Mouse (Mus musculus): ENCODE data around the gene Ltf.

Gene Ltf

GRCm38 (mm10) chr9:111042266-111042665 lies 23.2 kb downstream of the Ltf start:
- DNase-seq = no peak

- no peak for DNase-seq
Measured at GRCm38 (mm10) chr9:111046222-111046621, 27.2 kb downstream of the Ltf start.

GRCm38 (mm10) chr9:111047266-111047665 lies 28.2 kb downstream of the Ltf start:
- no peak for DNase-seq

GRCm38 (mm10) chr9:111048452-111048851 lies 29.4 kb downstream of the Ltf start:
- DNase-seq = no peak

GRCm38 (mm10) chr9:111054923-111055322 lies 35.9 kb downstream of the Ltf start:
- no peak for DNase-seq

GRCm38 (mm10) chr9:111055800-111056518 lies 36.9 kb downstream of the Ltf start:
- DNase-seq = no peak

- DNase-seq = no peak
Measured at GRCm38 (mm10) chr9:111056519-111056797, 37.4 kb downstream of the Ltf start.

GRCm38 (mm10) chr9:111056798-111057543 lies 37.9 kb downstream of the Ltf start, which contains the start of gene Ccrl2:
Ccrl2 (minus strand) TSS chr9:111057519.
- DNase-seq = no peak

GRCm38 (mm10) chr9:111057544-111058370 lies 38.7 kb downstream of the Ltf start:
- no peak for DNase-seq

- DNase-seq = no peak
Measured at GRCm38 (mm10) chr9:111058943-111059556, 40.0 kb downstream of the Ltf start.

- DNase-seq = no peak
Measured at GRCm38 (mm10) chr9:111062840-111063239, 43.8 kb downstream of the Ltf start.

- no peak for DNase-seq
Measured at GRCm38 (mm10) chr9:111067052-111067451, 48.0 kb downstream of the Ltf start.

GRCm38 (mm10) chr9:111070546-111070961 lies 51.5 kb downstream of the Ltf start:
- DNase-seq = peak; percentile 38

- peak; percentile 56 for DNase-seq
Measured at GRCm38 (mm10) chr9:111072175-111072574, 53.1 kb downstream of the Ltf start.

- DNase-seq = no peak
Measured at GRCm38 (mm10) chr9:111072971-111073370, 53.9 kb downstream of the Ltf start.

GRCm38 (mm10) chr9:111077745-111078144 lies 58.7 kb downstream of the Ltf start:
- DNase-seq = no peak

- no peak for DNase-seq
Measured at GRCm38 (mm10) chr9:111080801-111081200, 61.7 kb downstream of the Ltf start.

GRCm38 (mm10) chr9:111081765-111082164 lies 62.7 kb downstream of the Ltf start:
- no peak for DNase-seq

- no peak for DNase-seq
Measured at GRCm38 (mm10) chr9:111085329-111085728, 66.3 kb downstream of the Ltf start.

- DNase-seq = no peak
Measured at GRCm38 (mm10) chr9:111086137-111086536, 67.1 kb downstream of the Ltf start.

- DNase-seq = no peak
Measured at GRCm38 (mm10) chr9:111086995-111087606, 68.0 kb downstream of the Ltf start.

GRCm38 (mm10) chr9:111087960-111088359 lies 68.9 kb downstream of the Ltf start:
- DNase-seq = no peak

- DNase-seq = no peak
Measured at GRCm38 (mm10) chr9:111088886-111089285, 69.8 kb downstream of the Ltf start.
